Mouse (Mus musculus) hindbrain, embryonic 10.5 days (tissue): ENCODE data around the gene Nav1. TPM values are rescaled to one million over a fixed set of nuclear protein-coding genes. Genes with fewer than 3 reads are reported as not detected.
"Not testable (repeated sequence)": the region's sequence is repeated elsewhere in the genome, so short reads cannot be mapped to it uniquely, and the experiment has no call there.

Source experiments
- DNase-seq: peaks from one replicate; pipeline ENCODE4 v3.0.0-alpha.2; 2017; ENCODE audit warnings: low spot score
- H3K27ac ChIP-seq: fragments of 300-500 bp; sonication (generic); 2 replicates; pipeline ENCODE4 v1.5.1; 2016; ENCODE audit warnings: mild to moderate bottlenecking, moderate library complexity
- H3K27me3 ChIP-seq: fragments of 300-500 bp; sonication (generic); 2 replicates; pipeline ENCODE4 v1.6.1; 2016; ENCODE audit warnings: mild to moderate bottlenecking; ENCODE audit not compliant: poor library complexity, insufficient read depth, severe bottlenecking
- H3K36me3 ChIP-seq: fragments of 300-500 bp; sonication (generic); 2 replicates; pipeline ENCODE4 v1.6.1; 2016; ENCODE audit warnings: mild to moderate bottlenecking, moderate library complexity
- H3K4me1 ChIP-seq: fragments of 300-500 bp; sonication (generic); replicated peaks from 2 replicates; pipeline ENCODE4 v1.6.1; 2016; ENCODE audit warnings: mild to moderate bottlenecking
- H3K4me3 ChIP-seq: fragments of 300-500 bp; sonication (generic); 2 replicates; pipeline ENCODE4 v1.5.1; 2016; ENCODE audit warnings: mild to moderate bottlenecking, moderate library complexity
- H3K9me3 ChIP-seq: fragments of 300-500 bp; sonication (generic); 2 replicates; pipeline ENCODE4 v1.6.1; 2016; ENCODE audit warnings: mild to moderate bottlenecking, moderate library complexity
- WGBS: fragments of 180-500 bp; shearing (Covaris S2); methylation state at CpG from one replicate; pipeline ENCODE4 v1.1.7; 2016; 5-methylcytosine and 5-hydroxymethylcytosine counted together
- polyA plus RNA-seq: library from polyadenylated mRNA; unstranded; fragments of >200 nt; fragmentation: Nextera tagmentation; extraction: Ambion mirVana; gene quantifications from 2 replicates; pipeline ENCODE4 v1.2.1, GENCODE M21; 2016

The Nav1 gene
- polyA plus RNA-seq, 1 experiment from 2014 or later = 19.3 TPM

DNA sequence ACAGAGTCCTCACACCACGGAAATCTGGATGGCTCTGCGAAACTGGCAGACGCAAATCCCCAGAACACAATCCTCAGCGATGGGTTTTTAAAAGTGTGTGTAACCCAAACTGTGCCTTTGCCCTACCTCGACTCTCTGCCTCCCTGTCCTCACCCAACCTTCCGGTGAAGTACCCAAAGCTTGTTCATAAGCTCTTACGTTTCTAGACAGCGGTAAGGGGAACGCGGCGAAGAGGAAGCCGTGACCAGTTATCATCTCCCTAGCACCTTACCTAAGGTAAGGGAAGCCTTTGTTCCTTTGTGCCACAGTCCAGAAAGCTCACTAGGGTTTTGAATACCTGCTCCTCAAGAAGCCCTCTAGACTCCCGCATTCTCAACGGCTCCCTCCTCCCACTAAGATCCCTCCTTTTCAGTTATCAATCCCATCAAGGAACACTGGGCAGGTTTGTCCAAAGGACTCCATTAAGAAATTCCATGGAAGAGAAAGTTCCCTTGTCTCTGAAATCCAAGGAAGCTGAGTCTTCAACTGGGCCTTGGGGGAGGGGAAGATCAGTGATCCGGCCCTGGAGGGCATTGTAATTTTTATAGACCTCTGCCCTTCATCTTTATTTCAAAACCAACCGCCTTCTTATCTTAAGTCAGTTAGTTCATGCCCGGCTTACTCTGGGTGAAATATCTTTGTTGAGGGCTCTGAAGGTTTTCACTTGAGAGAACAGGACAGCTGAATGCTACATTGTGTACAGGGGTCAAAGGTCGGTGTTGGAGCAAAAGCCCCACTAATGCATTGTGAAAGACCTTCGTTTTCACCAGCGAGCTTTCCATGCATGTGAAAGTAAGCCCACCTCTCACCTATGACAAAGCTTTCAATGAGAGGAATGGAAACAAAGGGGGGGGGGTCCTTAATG, 108.4 kb downstream of the Nav1 start:
- H3K4me1 ChIP-seq = peaks cover 67% of the 10 kb centered on the region
- H3K4me3 ChIP-seq = peak overlapping the region; percentile 5; the same call in 1 of the 2 replicates
- peak; percentile 64 for DNase-seq

DNA sequence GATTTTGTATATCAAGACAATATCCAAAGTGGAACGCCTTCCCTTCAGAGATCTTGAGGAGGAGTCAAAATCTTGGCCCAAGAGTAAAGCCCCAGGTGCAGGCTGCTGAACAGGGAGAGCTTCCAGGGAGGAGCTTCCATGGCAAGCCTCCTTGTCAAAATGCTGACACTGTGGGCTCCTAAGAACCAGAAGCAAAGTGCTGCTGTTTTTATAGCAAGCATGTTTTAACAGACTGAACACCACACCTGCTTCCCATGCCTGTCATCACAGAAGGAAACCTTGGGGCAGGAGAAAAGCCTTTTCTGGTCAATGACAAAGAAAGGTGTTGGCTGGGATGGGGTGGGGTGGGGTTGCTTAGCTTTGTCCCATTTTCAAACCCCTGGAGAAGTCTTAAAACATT, 112.0 kb downstream of the Nav1 start:
- Histone ChIP-seq H3K36me3 (no peaks in the 10 kb centered on the region), H3K4me1 (peaks cover 70% of the 10 kb centered on the region), H3K9me3 (no peaks in the 10 kb centered on the region), H3K27ac (no peak overlapping the region), H3K4me3 (no peak overlapping the region), H3K27me3 (peaks cover 21% of the 10 kb centered on the region)
- 88% methylated on average over 1 of the region's 1 CpGs for WGBS
- no peak for DNase-seq

More for the DNA sequence above, 108.4 kb downstream of the Nav1 start:
- Histone ChIP-seq H3K27ac (peak overlapping the region; percentile 74), H3K27me3 (peaks cover 28% of the 10 kb centered on the region), H3K9me3 (no peaks in the 10 kb centered on the region), H3K36me3 (no peaks in the 10 kb centered on the region)
- 45% methylated on average over 20 of the region's 20 CpGs for WGBS

DNA sequence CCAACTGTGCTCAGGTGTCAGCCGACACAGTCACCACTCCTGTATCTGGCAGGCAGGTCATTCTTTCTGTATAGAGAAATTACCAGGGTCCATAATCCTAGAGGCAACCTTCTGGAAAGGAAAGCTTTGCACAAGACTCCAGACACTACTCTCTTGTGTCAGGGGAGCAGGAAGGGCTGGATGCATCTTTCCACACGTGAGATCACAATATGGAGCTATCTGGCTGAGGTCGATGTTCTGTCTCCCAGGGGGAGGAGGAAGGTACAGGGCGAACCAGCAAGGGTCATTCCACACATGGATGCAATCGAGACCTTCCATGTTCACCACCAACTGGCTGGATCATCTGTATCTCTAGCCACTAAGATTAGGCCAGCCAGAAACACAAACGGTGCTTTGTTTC, 113.2 kb downstream of the Nav1 start:
- Histone ChIP-seq H3K9me3 (no peaks in the 10 kb centered on the region), H3K27me3 (peaks cover 17% of the 10 kb centered on the region), H3K4me3 (no peak overlapping the region), H3K27ac (no peak overlapping the region), H3K4me1 (peaks cover 67% of the 10 kb centered on the region), H3K36me3 (no peaks in the 10 kb centered on the region)
- DNase-seq = no peak
- 71% methylated on average over 6 of the region's 6 CpGs for WGBS

DNA sequence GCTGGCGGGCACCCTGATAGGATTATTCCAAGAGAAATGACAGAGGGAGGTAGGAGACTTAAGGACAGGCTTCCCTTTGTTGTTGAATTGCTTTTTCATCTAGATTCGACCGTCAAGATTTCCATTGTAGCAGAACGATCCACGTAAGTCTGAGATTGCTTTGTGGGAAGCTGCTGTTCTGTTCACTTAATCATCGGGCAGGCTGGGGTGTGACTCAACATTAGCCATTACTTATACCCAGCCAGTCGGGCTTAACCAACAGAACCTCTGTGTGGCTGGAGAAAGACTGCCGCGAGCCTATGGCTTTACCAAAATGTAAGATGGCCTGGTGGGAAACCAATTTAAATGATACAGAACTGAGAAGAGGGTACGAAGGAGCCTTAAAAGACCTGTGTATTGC, 114.7 kb downstream of the Nav1 start:
- peaks cover 12% of the 10 kb centered on the region for H3K27me3 ChIP-seq
- no peaks in the 10 kb centered on the region for H3K9me3 ChIP-seq
- no peak overlapping the region for H3K27ac ChIP-seq
- no peak for DNase-seq
- 73% methylated on average over 10 of the region's 10 CpGs for WGBS
- H3K4me1 ChIP-seq = peaks cover 57% of the 10 kb centered on the region
- H3K36me3 ChIP-seq = no peaks in the 10 kb centered on the region
- no peak overlapping the region for H3K4me3 ChIP-seq

DNA sequence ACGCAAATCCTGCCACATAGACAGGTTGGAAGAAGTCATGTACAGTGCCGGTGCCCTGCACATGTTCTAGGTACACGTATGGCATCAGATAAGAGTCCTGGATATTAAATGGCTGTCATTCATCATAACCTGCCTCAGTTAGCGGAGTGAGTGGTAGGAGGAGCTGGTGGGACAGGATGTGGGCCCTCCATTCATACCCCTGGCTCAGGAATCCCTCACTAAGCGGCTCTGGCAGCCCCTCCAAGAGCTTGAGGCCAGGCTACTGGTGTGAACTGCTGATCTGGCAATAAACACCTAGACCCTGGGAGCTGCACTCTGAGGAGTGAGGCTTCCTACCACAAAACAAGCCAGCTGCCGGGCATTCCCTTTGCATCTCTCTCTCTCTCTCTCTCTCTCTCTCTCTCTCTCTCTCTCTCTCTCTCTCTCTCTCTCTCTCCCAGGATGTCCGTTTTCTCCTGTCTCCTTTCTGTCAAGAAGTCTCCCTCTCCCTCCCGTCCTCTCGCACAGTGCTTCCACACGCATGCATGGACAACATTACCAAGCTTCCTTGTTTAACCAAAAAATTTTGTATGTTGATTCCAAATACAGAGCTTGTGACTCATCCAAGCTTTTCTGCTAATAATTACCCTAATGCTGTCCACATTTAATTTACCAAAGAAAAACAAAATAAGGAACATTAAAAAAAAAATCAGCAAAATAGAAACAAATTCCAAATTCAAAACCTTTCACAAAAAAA, 116.0 kb downstream of the Nav1 start:
- H3K4me3 ChIP-seq = no peak overlapping the region
- DNase-seq = no peak
- peaks cover 5% of the 10 kb centered on the region; the same call in 1 of the 2 replicates for H3K27me3 ChIP-seq
- peaks cover 55% of the 10 kb centered on the region for H3K4me1 ChIP-seq
- no peaks in the 10 kb centered on the region for H3K36me3 ChIP-seq
- 64% methylated on average over 10 of the region's 10 CpGs for WGBS
- no peaks in the 10 kb centered on the region for H3K9me3 ChIP-seq
- H3K27ac ChIP-seq = peak overlapping the region; percentile 69

DNA sequence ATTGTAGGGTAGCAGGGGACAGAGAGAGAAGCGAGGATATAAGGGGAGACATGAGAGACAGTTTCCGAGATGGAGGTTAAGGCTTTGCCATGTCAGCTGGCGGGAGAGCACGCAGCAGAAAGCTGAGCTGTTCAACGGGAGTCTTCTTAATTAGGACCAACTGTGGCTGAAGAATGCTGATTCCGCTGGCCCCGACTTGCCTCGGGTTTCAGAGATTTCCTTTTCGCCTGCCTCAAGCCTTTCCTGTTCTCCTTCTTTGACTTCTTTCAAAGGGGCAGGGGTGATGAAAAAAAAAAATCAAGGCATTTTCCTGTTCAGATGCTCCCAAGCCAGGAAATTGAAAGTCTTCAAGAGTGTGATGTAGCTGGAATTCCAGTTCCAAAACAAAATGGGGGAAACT, 118.2 kb downstream of the Nav1 start:
- Histone ChIP-seq H3K9me3 (no peaks in the 10 kb centered on the region), H3K4me1 (peaks cover 58% of the 10 kb centered on the region), H3K36me3 (0 out of 2 replicates have a peak, but pooled peaks cover 3% of the 10 kb centered on the region), H3K27me3 (no peaks in the 10 kb centered on the region), H3K4me3 (no peak overlapping the region), H3K27ac (0 out of 2 replicates have a peak overlapping the region, but pooled peaks have one; percentile 4)
- WGBS = 57% methylated on average over 9 of the region's 9 CpGs
- peak; percentile 41 for DNase-seq

DNA sequence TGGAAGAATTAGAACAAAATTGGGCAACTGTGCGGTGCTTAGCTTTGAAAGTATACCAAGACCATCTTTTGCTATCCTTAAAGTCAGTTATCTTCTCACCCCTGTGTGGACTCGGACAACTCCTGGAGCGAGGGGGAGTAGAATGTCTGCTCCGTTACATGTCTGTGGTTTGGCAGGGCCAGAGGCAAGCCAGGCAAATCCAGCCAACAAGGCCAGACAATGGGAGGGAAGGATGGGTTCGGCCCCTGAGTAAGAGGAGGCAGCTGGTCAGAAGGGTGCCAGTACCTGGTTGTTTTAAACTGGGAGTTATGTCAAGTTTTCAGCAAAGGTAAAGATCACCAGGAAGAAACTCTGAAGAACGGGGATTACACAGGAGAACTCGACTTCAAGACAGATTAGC, 121.9 kb downstream of the Nav1 start:
- Histone ChIP-seq H3K4me1 (peaks cover 26% of the 10 kb centered on the region), H3K36me3 (peaks cover 14% of the 10 kb centered on the region), H3K27me3 (no peaks in the 10 kb centered on the region), H3K4me3 (no peak overlapping the region), H3K27ac (peak overlapping the region; percentile 24; the same call in 1 of the 2 replicates), H3K9me3 (no peaks in the 10 kb centered on the region)
- no peak for DNase-seq
- WGBS = 80% methylated on average over 7 of the region's 7 CpGs

DNA sequence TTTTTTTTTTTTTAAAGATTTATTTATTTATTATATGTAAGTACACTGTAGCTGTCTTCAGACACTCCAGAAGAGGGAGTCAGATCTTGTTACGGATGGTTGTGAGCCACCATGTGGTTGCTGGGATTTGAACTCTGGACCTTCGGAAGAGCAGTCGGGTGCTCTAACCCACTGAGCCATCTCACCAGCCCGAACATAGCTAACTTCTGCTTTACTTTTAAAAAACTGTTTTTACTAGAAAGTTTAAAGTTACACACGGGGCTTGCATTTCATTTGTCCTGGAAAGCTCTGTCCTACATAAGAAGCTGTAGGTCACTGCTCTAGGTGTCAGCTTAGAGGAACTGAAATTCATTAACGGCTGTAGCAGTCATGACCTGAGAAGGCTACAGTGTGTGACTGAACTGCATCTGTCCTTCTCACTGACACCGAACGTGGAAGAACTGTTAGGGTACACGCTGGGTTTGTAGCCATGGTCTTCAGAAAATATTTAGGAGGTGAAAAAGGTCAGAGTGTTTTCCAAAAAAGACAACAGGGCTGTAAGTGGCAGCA, 122.5 kb downstream of the Nav1 start:
- not testable (repeated sequence) for H3K27ac ChIP-seq, H3K27me3 ChIP-seq, H3K4me3 ChIP-seq, DNase-seq, H3K9me3 ChIP-seq
- whole genome bisulfite sequencing = 64% methylated on average over 9 of the region's 9 CpGs
- peaks cover 14% of the 10 kb centered on the region for H3K36me3 ChIP-seq
- peaks cover 22% of the 10 kb centered on the region for H3K4me1 ChIP-seq

DNA sequence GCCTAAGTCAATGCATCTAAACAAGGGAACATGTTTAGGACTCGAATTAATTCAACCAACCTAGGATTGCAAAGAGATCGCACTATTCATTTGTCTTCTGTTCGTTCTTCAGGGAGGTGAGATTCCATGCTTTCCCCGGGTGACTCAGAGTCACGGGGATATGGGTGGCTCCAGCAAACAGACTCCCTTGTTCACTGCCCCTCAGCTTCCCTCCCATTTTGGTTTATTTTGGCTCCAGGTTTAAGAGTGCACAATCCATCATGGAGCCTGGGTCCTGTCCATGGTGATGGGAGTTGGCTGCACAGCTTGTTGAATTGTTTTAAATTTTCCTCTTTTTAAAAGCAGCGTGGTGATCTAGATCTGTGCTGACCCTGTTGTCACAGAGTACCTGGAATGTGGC, 123.1 kb downstream of the Nav1 start:
- Histone ChIP-seq H3K27ac (no peak overlapping the region), H3K36me3 (peaks cover 14% of the 10 kb centered on the region), H3K9me3 (no peaks in the 10 kb centered on the region), H3K27me3 (no peaks in the 10 kb centered on the region), H3K4me3 (no peak overlapping the region), H3K4me1 (peaks cover 17% of the 10 kb centered on the region; the same call in 1 of the 2 replicates)
- DNase-seq = no peak
- WGBS = 93% methylated on average over 6 of the region's 6 CpGs

DNA sequence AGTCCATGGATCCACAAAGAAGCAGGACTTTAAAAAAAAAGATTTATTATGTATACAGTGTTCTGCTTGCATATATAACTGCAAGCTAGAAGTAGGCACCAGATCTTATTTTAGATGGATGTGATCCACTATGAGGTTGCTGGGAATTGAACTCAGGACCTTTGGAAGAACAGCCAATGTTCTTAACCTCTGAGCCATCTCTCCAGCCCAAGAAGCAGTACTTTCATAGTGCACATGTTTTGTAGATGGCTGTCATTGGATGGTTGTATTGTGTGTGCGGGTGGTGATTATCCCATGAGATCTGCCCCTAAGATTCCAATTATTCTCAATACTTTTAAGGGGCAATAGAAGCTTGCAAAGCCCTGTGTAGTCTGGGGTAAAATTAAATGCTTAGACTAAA, 124.4 kb downstream of the Nav1 start:
- WGBS = 87% methylated on average over 1 of the region's 1 CpGs
- no peak for DNase-seq
- Histone ChIP-seq H3K27me3 (no peaks in the 10 kb centered on the region), H3K4me1 (peaks cover 14% of the 10 kb centered on the region; the same call in 1 of the 2 replicates), H3K9me3 (no peaks in the 10 kb centered on the region), H3K4me3 (no peak overlapping the region), H3K36me3 (peaks cover 18% of the 10 kb centered on the region), H3K27ac (no peak overlapping the region)

DNA sequence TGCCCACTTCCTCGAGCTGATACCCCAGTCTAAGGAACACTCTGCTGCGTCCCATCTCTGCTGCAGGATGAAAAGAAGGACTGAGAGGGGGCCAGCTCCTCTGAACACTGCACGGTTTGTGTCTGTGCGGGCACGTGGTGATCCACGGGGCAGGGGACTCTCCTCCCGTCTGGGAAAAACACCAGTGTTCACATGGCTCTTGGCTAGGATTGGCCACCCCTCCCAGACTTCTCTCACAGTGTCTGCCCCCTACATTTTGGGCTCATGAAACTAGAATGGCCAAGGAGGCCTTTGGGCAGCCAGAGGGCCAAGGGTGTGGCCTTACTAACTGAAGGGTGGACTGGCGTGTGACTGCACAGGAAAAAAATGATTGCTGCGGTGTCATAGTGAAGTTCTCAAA, 125.4 kb downstream of the Nav1 start:
- DNase-seq = no peak
- Histone ChIP-seq H3K4me1 (peaks cover 14% of the 10 kb centered on the region; the same call in 1 of the 2 replicates), H3K36me3 (peaks cover 24% of the 10 kb centered on the region), H3K9me3 (no peaks in the 10 kb centered on the region), H3K4me3 (no peak overlapping the region), H3K27me3 (no peaks in the 10 kb centered on the region), H3K27ac (no peak overlapping the region)
- WGBS = 88% methylated on average over 9 of the region's 9 CpGs

DNA sequence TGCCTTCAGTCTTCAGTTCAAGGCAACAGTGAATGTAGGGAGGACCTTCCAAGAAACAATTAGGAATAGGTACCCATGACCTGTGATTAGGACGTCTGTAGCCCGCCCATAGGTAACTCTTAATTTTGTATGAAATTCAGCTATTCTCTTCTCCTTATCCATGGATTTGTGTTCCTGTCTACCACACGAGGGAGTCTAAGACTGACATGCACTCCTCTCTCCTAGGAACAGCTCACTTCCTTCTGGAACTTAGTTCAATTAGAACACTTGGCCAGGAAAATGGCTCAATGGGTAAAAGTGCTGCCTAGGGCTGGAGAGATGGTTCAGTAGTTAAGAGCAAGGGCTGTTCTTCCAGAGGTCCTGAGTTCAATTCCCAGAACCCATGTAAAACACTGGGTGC, 126.3 kb downstream of the Nav1 start:
- H3K4me1 ChIP-seq = peaks cover 16% of the 10 kb centered on the region; the same call in 1 of the 2 replicates
- no peak overlapping the region for H3K4me3 ChIP-seq
- peaks cover 24% of the 10 kb centered on the region for H3K36me3 ChIP-seq
- no peak overlapping the region for H3K27ac ChIP-seq
- no peak for DNase-seq
- WGBS = 80% methylated on average over 3 of the region's 3 CpGs
- no peaks in the 10 kb centered on the region for H3K27me3 ChIP-seq
- H3K9me3 ChIP-seq = no peaks in the 10 kb centered on the region

DNA sequence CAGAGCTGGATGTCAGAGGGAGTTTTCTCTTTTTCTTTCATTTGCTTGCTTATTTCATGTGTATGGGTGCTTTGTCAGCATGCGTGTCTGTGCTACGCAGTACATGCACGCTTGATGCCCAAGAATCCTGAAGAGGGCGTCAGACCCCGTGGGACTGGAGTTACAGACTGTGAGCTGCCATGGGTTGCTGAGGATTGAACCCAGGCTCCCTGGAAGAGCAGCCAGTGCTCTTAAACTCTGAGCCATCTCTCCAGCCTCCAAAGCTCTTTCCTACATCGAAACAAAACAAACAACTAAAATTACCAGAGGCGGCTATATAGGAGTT, 131.6 kb downstream of the Nav1 start:
- no peaks in the 10 kb centered on the region for H3K27me3 ChIP-seq
- 91% methylated on average over 7 of the region's 7 CpGs for WGBS

More for the DNA sequence above, 131.6 kb downstream of the Nav1 start:
- Histone ChIP-seq H3K4me1 (peaks cover 10% of the 10 kb centered on the region), H3K4me3 (no peak overlapping the region), H3K27ac (peak overlapping the region; percentile 64; the same call in 1 of the 2 replicates), H3K36me3 (peaks cover 33% of the 10 kb centered on the region), H3K9me3 (no peaks in the 10 kb centered on the region)
- no peak for DNase-seq
